Mouse (Mus musculus) adrenal gland, postnatal 36 days (tissue): ENCODE data around the gene Slfn3. TPM values are rescaled to one million over a fixed set of nuclear protein-coding genes. Genes with fewer than 3 reads are reported as not detected.

Experiments used
- total RNA-seq, 2 experiments: library from RNA; stranded (reverse); gene quantifications; 2 replicates each; pipeline ENCODE4 v1.2.3; 2021

Gene Slfn3
- total RNA-seq, 2 experiments from 2014 or later = 1.8 to 2.9 TPM

Other genes starting within 250 kb of the Slfn3 start
- gene Slfn5, start 240.0 kb upstream of the Slfn3 start, total RNA-seq = 10 to 100 TPM; 30.9 to 39.7 TPM
- 10 to 100 TPM in 1 of 2 experiments, 1 to 10 TPM in 1; 8.1 to 11.2 TPM for gene Slfn9, start 199.5 kb upstream of the Slfn3 start, total RNA-seq
- 1 to 10 TPM; 1.5 to 2.5 TPM for gene Slfn8, start 170.5 kb upstream of the Slfn3 start, total RNA-seq
- gene Slfn2, start 126.2 kb upstream of the Slfn3 start, total RNA-seq = 1 to 10 TPM; 4.8 to 6.3 TPM
- gene Slfn1, start 74.5 kb upstream of the Slfn3 start, total RNA-seq = under 1 TPM; 0.20 to 0.43 TPM
- gene Slfn4, start 16.1 kb upstream of the Slfn3 start, total RNA-seq = under 1 TPM; 0.13 to 0.26 TPM
- gene Slfn14, start 95.4 kb downstream of the Slfn3 start, total RNA-seq = not detected
- 100 to 1,000 TPM; 109 to 114 TPM for gene Ap2b1, start 107.7 kb downstream of the Slfn3 start, total RNA-seq
- 10 to 100 TPM; 14.8 to 18.3 TPM for gene Pex12, start 111.3 kb downstream of the Slfn3 start, total RNA-seq
- 10 to 100 TPM; 12.0 to 13.6 TPM for gene Rasl10b, start 217.8 kb downstream of the Slfn3 start, total RNA-seq
- not detected for gene Gas2l2, start 238.1 kb downstream of the Slfn3 start, total RNA-seq
- under 1 TPM; 0.30 to 0.43 TPM for gene 1700020L24Rik, start 246.3 kb downstream of the Slfn3 start, total RNA-seq